In the genomic region with DNA sequence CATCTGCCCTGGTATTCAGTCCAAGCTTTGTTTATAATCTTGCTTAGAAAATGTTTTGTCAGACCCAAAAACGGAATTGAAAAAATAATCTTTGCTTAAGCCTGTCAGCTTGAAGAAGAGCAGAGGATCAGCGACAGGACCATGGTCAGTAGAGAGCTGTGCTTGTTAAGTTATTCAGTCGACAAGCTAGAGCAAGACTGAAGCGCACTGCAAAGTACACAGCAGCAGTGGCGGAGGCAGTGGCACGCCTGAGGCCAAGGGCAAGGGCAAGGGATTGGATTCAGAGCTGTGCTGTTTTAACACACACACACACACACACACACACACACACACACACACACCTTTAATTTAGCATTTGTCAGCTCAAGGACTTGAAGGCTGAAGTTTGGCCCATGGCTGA, we compare ENCODE assay signal across 23 mouse cellular contexts.
DNase-seq lines count a peak whose midpoint lies in the region; ATAC-seq and TF ChIP-seq lines count a peak whose summit lies in the region.
"Had no signal": no experiment of that assay in that cellular context is flagged by ENCODE, and none has a peak within 500 bp of the region (broad histone marks: within the 10 kb centered on the region; RNA-seq: fewer than 3 reads in every experiment).

No protein-coding gene starts in this region.

- H3K9ac ChIP-seq in heart, embryonic 12.5 days: no peak overlapping the region
- H3K9ac ChIP-seq in stomach, embryonic 14.5 days (replicated peaks; ENCODE audit: low read depth, low read length): no peak overlapping the region
- H3K9ac ChIP-seq in stomach, postnatal 0 days (ENCODE audit: low read length): no peak overlapping the region
- H3K9ac ChIP-seq: embryonic facial prominence, embryonic 12.5 days; forebrain, embryonic 13.5 days; forebrain, embryonic 15.5 days; forebrain, postnatal 0 days had no signal

- H3K4me3 ChIP-seq in heart, embryonic 12.5 days: no peak overlapping the region
- no peak overlapping the region for H3K4me3 ChIP-seq in stomach, embryonic 14.5 days (ENCODE audit: low read depth, low read length)
- no peak overlapping the region for H3K4me3 ChIP-seq in stomach, postnatal 0 days (ENCODE audit: low read depth, low read length)
- H3K4me3 ChIP-seq: embryonic facial prominence, embryonic 10.5 days; embryonic facial prominence, embryonic 12.5 days; forebrain, embryonic 13.5 days; forebrain, embryonic 15.5 days had no signal

- no peak for TF ChIP-seq EP300 in stomach, postnatal 0 days (optimal IDR thresholded peaks at IDR 0.05)

- H3K4me2 ChIP-seq in heart, embryonic 12.5 days: no peak overlapping the region
- no peak overlapping the region for H3K4me2 ChIP-seq in stomach, embryonic 14.5 days (replicated peaks; ENCODE audit: low read depth, low read length)
- no peak overlapping the region for H3K4me2 ChIP-seq in stomach, postnatal 0 days (replicated peaks; ENCODE audit: low read depth)
- H3K4me2 ChIP-seq: embryonic facial prominence, embryonic 12.5 days; forebrain, embryonic 13.5 days; forebrain, embryonic 15.5 days had no signal

- WGBS in heart, embryonic 12.5 days: 69% methylated on average over 6 of the region's 6 CpGs
- WGBS in stomach, embryonic 14.5 days: 38% methylated on average over 6 of the region's 6 CpGs
- 38% methylated on average over 6 of the region's 6 CpGs for WGBS in stomach, postnatal 0 days

- TF ChIP-seq CTCF in stomach, postnatal 0 days (IDR thresholded peaks at IDR 0.05; ENCODE audit: low read depth): no peak

- H3K4me1 ChIP-seq in heart, embryonic 12.5 days (replicated peaks): no peaks in the 10 kb centered on the region
- H3K4me1 ChIP-seq in stomach, embryonic 14.5 days (ENCODE audit: control insufficient read depth, insufficient read depth, low read length): peaks cover 11% of the 10 kb centered on the region; the same call in 1 of the 2 replicates
- no peaks in the 10 kb centered on the region for H3K4me1 ChIP-seq in stomach, postnatal 0 days (replicated peaks; ENCODE audit: control insufficient read depth, insufficient read depth)
- H3K4me1 ChIP-seq: embryonic facial prominence, embryonic 10.5 days; embryonic facial prominence, embryonic 12.5 days; forebrain, embryonic 13.5 days; forebrain, embryonic 15.5 days had no signal

- DNase-seq in adrenal gland, postnatal 10 days: peak; percentile 31
- DNase-seq in adrenal gland, adult 18-20 months (ENCODE audit: low spot score in 2 of 2): no peak
- DNase-seq in heart, adult 11 months: peak; percentile 66
- no peak for DNase-seq in stomach, postnatal 0 days (ENCODE audit: low spot score)
- DNase-seq: adrenal gland, adult 2 months; adrenal gland, postnatal 25 days; B cell, adult 2 months; cerebellum, adult 11-12 months; cerebellum, adult 2 months; cerebellum, adult 9-10 months; cerebellum, postnatal 10 days; cerebellum, postnatal 25 days; forebrain, postnatal 0 days had no signal

- no peak for ATAC-seq in heart, embryonic 12.5 days (ENCODE audit: insufficient number of reproducible peaks, low FRiP score)
- ATAC-seq in stomach, embryonic 14.5 days (ENCODE audit: insufficient number of reproducible peaks, insufficient read depth, low FRiP score, low read depth): peak; percentile 61; the same call in 1 of the 2 replicates
- ATAC-seq in stomach, postnatal 0 days (ENCODE audit: low FRiP score, low TSS enrichment): no peak
- ATAC-seq: activated CD4-positive, CD25-positive, alpha-beta regulatory T cell, adult 4 months; CD4-positive, CD25-positive, alpha-beta regulatory T cell, adult 4 months; forebrain, embryonic 13.5 days; forebrain, embryonic 15.5 days; forebrain, postnatal 0 days; Patski had no signal

- H3K9me3 ChIP-seq in heart, embryonic 12.5 days (replicated peaks): no peaks in the 10 kb centered on the region
- H3K9me3 ChIP-seq in stomach, embryonic 14.5 days (ENCODE audit: control insufficient read depth, low read depth, low read length): no peaks in the 10 kb centered on the region
- H3K9me3 ChIP-seq in stomach, postnatal 0 days (ENCODE audit: control insufficient read depth, low read length): no peaks in the 10 kb centered on the region
- H3K9me3 ChIP-seq: embryonic facial prominence, embryonic 10.5 days; embryonic facial prominence, embryonic 12.5 days; forebrain, embryonic 13.5 days; forebrain, embryonic 15.5 days had no signal

- no peaks in the 10 kb centered on the region for H3K27me3 ChIP-seq in heart, embryonic 12.5 days (replicated peaks)
- H3K27me3 ChIP-seq in stomach, embryonic 14.5 days (ENCODE audit: control insufficient read depth, insufficient read depth, low read length): no peaks in the 10 kb centered on the region
- no peaks in the 10 kb centered on the region for H3K27me3 ChIP-seq in stomach, postnatal 0 days (ENCODE audit: control insufficient read depth, insufficient read depth, low read length)
- H3K27me3 ChIP-seq: CH12.LX; embryonic facial prominence, embryonic 12.5 days; forebrain, embryonic 13.5 days; forebrain, embryonic 15.5 days; Patski had no signal

- H3K36me3 ChIP-seq in heart, embryonic 12.5 days: no peaks in the 10 kb centered on the region
- H3K36me3 ChIP-seq in stomach, embryonic 14.5 days (ENCODE audit: control insufficient read depth, insufficient read depth, low read length): no peaks in the 10 kb centered on the region
- no peaks in the 10 kb centered on the region for H3K36me3 ChIP-seq in stomach, postnatal 0 days (ENCODE audit: control insufficient read depth, insufficient read depth, low read length)
- H3K36me3 ChIP-seq: embryonic facial prominence, embryonic 10.5 days; embryonic facial prominence, embryonic 12.5 days had no signal

- no peak overlapping the region for H3K27ac ChIP-seq in heart, embryonic 12.5 days (ENCODE audit: poor library complexity, severe bottlenecking)
- H3K27ac ChIP-seq in stomach, embryonic 14.5 days (ENCODE audit: low read length): peak overlapping the region; percentile 58; the same call in 1 of the 2 replicates
- H3K27ac ChIP-seq in stomach, postnatal 0 days (replicated peaks): no peak overlapping the region
- H3K27ac ChIP-seq: embryonic facial prominence, embryonic 10.5 days; embryonic facial prominence, embryonic 12.5 days; forebrain, embryonic 13.5 days; forebrain, embryonic 15.5 days had no signal

Comparison
In these comparisons a context has a peak if more than half of its experiments do, and no peak if none do; other contexts are left out.
1. DNase-seq: peak in adrenal gland, postnatal 10 days (single experiment) and heart, adult 11 months (single experiment); none in adrenal gland, adult 18-20 months (0 of 2) and stomach, postnatal 0 days (single experiment).